Mouse (Mus musculus): ENCODE results near the gene Carmil3. TPM values are rescaled to one million over a fixed set of nuclear protein-coding genes. Genes with fewer than 3 reads are reported as not detected.

Carmil3 gene
- polyA plus RNA-seq, 2 experiments: 3.6 to 24.8 TPM

GRCm38 (mm10) chr14:55492103-55492502 is 1.7 kb downstream of the Carmil3 start:
- 17% methylated on average over 3 of the region's 3 CpGs for WGBS
- 0 out of 2 replicates have a peak overlapping the region, but pooled peaks have one; percentile 96 for H3K4me2 ChIP-seq (replicated peaks; ENCODE audit: low read depth, low read length, severe bottlenecking)
- no peak overlapping the region for H3K27ac ChIP-seq (replicated peaks; ENCODE audit: low read depth, low read length)
- no peak overlapping the region for H3K9ac ChIP-seq (ENCODE audit: low read depth, low read length, severe bottlenecking)
- H3K4me1 ChIP-seq (ENCODE audit: control insufficient read depth, insufficient read depth, low read length): peaks cover 4% of the 10 kb centered on the region; the same call in 1 of the 2 replicates
- no peaks in the 10 kb centered on the region for H3K27me3 ChIP-seq (ENCODE audit: control insufficient read depth, insufficient read depth, low read length)
- no peak for TF ChIP-seq POLR2A (IDR thresholded peaks at IDR 0.05; ENCODE audit: borderline replicate concordance, extremely low read depth, insufficient read depth, insufficient read length)
- H3K4me3 ChIP-seq (replicated peaks; ENCODE audit: low read length): no peak overlapping the region
- H3K36me3 ChIP-seq (ENCODE audit: control insufficient read depth, insufficient read depth, low read length): peaks cover 10% of the 10 kb centered on the region; the same call in 1 of the 2 replicates
- DNase-seq (ENCODE audit: low spot score) (no peak), ATAC-seq (ENCODE audit: low FRiP score, low read depth) (no peak)
- H3K9me3 ChIP-seq (ENCODE audit: control insufficient read depth, low read length): no peaks in the 10 kb centered on the region

GRCm38 (mm10) chr14:55495509-55496240 is 5.2 kb downstream of the Carmil3 start:
- no peak overlapping the region for H3K9ac ChIP-seq (ENCODE audit: low read depth, low read length, severe bottlenecking)
- H3K9me3 ChIP-seq (ENCODE audit: control insufficient read depth, low read length): no peaks in the 10 kb centered on the region
- TF ChIP-seq POLR2A (IDR thresholded peaks at IDR 0.05; ENCODE audit: borderline replicate concordance, extremely low read depth, insufficient read depth, insufficient read length): no peak
- no peak for ATAC-seq (ENCODE audit: low FRiP score, low read depth)
- H3K4me2 ChIP-seq (replicated peaks; ENCODE audit: low read depth, low read length, severe bottlenecking): no peak overlapping the region
- H3K4me3 ChIP-seq (replicated peaks; ENCODE audit: low read length): no peak overlapping the region
- 0 out of 2 replicates have a peak, but pooled peaks cover 3% of the 10 kb centered on the region for H3K36me3 ChIP-seq (ENCODE audit: control insufficient read depth, insufficient read depth, low read length)
- no peak for DNase-seq (ENCODE audit: low spot score)
- peaks cover 4% of the 10 kb centered on the region; the same call in 1 of the 2 replicates for H3K4me1 ChIP-seq (ENCODE audit: control insufficient read depth, insufficient read depth, low read length)
- no peaks in the 10 kb centered on the region for H3K27me3 ChIP-seq (ENCODE audit: control insufficient read depth, insufficient read depth, low read length)
- WGBS: 65% methylated on average over 12 of the region's 20 CpGs
- no peak overlapping the region for H3K27ac ChIP-seq (replicated peaks; ENCODE audit: low read depth, low read length)

DNA sequence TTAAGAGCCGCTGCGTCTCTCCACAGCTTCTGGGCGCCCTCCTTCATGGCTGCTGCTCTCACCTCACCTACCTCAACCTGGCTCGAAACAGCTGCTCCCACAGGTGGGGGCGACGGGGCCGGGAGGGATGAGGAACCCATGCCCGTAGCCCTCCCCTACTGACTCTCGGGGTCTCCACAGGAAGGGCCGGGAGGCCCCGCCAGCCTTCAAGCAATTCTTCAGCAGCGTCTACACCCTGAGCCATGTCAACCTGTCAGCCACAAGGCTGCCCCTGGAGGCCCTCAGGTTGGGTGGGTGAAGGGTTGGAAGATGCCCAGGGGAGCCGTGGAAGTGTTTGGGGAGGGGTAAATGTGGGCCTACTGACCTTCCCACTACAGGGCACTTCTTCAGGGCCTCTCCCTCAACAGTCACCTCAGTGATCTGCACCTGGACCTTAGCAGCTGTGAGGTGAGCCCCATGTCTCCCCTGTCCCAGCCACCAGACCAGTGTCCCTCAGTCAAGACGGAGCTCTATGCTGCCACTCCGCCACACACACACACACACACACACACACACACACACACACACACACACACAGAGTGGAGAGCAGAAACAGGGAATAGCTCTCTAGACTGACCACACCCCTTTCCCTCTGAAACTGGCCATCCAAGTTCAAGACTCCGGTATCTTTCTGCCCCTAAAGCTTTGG is 6.5 kb downstream of the Carmil3 start:
- no peak overlapping the region for H3K27ac ChIP-seq (replicated peaks; ENCODE audit: low read depth, low read length)
- H3K9ac ChIP-seq (ENCODE audit: low read depth, low read length, severe bottlenecking): no peak overlapping the region
- no peaks in the 10 kb centered on the region for H3K4me1 ChIP-seq (ENCODE audit: control insufficient read depth, insufficient read depth, low read length)
- TF ChIP-seq POLR2A (IDR thresholded peaks at IDR 0.05; ENCODE audit: borderline replicate concordance, extremely low read depth, insufficient read depth, insufficient read length): no peak
- no peaks in the 10 kb centered on the region for H3K27me3 ChIP-seq (ENCODE audit: control insufficient read depth, insufficient read depth, low read length)
- H3K36me3 ChIP-seq (ENCODE audit: control insufficient read depth, insufficient read depth, low read length): 0 out of 2 replicates have a peak, but pooled peaks cover 3% of the 10 kb centered on the region
- H3K4me2 ChIP-seq (replicated peaks; ENCODE audit: low read depth, low read length, severe bottlenecking): no peak overlapping the region
- 61% methylated on average over 13 of the region's 16 CpGs for WGBS
- no peaks in the 10 kb centered on the region for H3K9me3 ChIP-seq (ENCODE audit: control insufficient read depth, low read length)
- DNase-seq (ENCODE audit: low spot score) (no peak), ATAC-seq (ENCODE audit: low FRiP score, low read depth) (no peak)
- no peak overlapping the region for H3K4me3 ChIP-seq (replicated peaks; ENCODE audit: low read length)

DNA sequence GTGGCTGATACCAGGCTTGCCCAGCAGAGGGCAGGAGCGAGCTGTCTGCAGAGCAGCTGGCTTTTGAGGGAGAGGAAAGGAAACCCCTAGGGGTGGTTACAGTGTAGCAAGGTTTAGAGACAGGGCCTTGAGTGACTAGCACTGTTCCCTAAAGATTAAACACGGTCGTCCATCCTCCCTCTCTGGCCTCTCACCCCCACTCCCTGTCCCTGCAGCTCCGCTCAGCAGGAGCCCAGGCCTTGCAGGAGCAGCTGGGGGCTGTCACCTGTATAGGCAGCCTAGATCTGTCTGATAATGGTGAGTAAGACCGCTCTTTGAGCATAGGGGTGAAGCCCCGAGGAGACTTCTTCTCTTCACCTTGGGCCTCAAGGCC is 7.0 kb downstream of the Carmil3 start:
- Histone ChIP-seq H3K27ac (replicated peaks; ENCODE audit: low read depth, low read length) (no peak overlapping the region), H3K27me3 (ENCODE audit: control insufficient read depth, insufficient read depth, low read length) (no peaks in the 10 kb centered on the region), H3K4me2 (replicated peaks; ENCODE audit: low read depth, low read length, severe bottlenecking) (no peak overlapping the region), H3K4me3 (replicated peaks; ENCODE audit: low read length) (no peak overlapping the region), H3K4me1 (ENCODE audit: control insufficient read depth, insufficient read depth, low read length) (no peaks in the 10 kb centered on the region), H3K36me3 (ENCODE audit: control insufficient read depth, insufficient read depth, low read length) (0 out of 2 replicates have a peak, but pooled peaks cover 3% of the 10 kb centered on the region), H3K9me3 (ENCODE audit: control insufficient read depth, low read length) (no peaks in the 10 kb centered on the region), H3K9ac (ENCODE audit: low read depth, low read length, severe bottlenecking) (no peak overlapping the region)
- DNase-seq (ENCODE audit: low spot score): peak; percentile 82
- TF ChIP-seq POLR2A (IDR thresholded peaks at IDR 0.05; ENCODE audit: borderline replicate concordance, extremely low read depth, insufficient read depth, insufficient read length): no peak
- 34% methylated on average over 6 of the region's 6 CpGs for WGBS
- peak; percentile 62; the same call in 1 of the 2 replicates for ATAC-seq (ENCODE audit: low FRiP score, low read depth)

GRCm38 (mm10) chr14:55505612-55506011 is 15.2 kb downstream of the Carmil3 start:
- TF ChIP-seq POLR2A (IDR thresholded peaks at IDR 0.05; ENCODE audit: borderline replicate concordance, extremely low read depth, insufficient read depth, insufficient read length): no peak

More at GRCm38 (mm10) chr14:55505612-55506011, 15.2 kb downstream of the Carmil3 start:
- no peaks in the 10 kb centered on the region for H3K9me3 ChIP-seq (ENCODE audit: control insufficient read depth, low read length)
- no peak overlapping the region for H3K9ac ChIP-seq (ENCODE audit: low read depth, low read length, severe bottlenecking)
- no peak for ATAC-seq (ENCODE audit: low FRiP score, low read depth)
- H3K4me1 ChIP-seq (ENCODE audit: control insufficient read depth, insufficient read depth, low read length): no peaks in the 10 kb centered on the region; the same call in 1 of the 2 replicates
- H3K36me3 ChIP-seq (ENCODE audit: control insufficient read depth, insufficient read depth, low read length): no peaks in the 10 kb centered on the region
- H3K27ac ChIP-seq (replicated peaks; ENCODE audit: low read depth, low read length): no peak overlapping the region
- no peak for DNase-seq (ENCODE audit: low spot score)
- WGBS: 91% methylated on average over 9 of the region's 9 CpGs
- H3K4me3 ChIP-seq (replicated peaks; ENCODE audit: low read length): no peak overlapping the region
- no peak overlapping the region for H3K4me2 ChIP-seq (replicated peaks; ENCODE audit: low read depth, low read length, severe bottlenecking)
- no peaks in the 10 kb centered on the region for H3K27me3 ChIP-seq (ENCODE audit: control insufficient read depth, insufficient read depth, low read length)
